Mouse (Mus musculus) frontal cortex, postnatal 14 days (tissue): ENCODE data around the gene Sp100.
"Not testable (repeated sequence)": the region's sequence is repeated elsewhere in the genome, so short reads cannot be mapped to it uniquely, and the experiment has no call there.

Experiments
- DNase-seq, 2 experiments: peaks; one replicate each; pipeline ENCODE4 v3.0.0; 2022; ENCODE audit warnings: low spot score in 2 of 2

Sp100 gene

GRCm38 (mm10) chr1:85649881-85650280, at the start of gene Sp100:
Gene Sp100, plus strand, starts transcription at chr1:85649988.
- DNase-seq, result not testable (repeated sequence)

- not testable (repeated sequence) for DNase-seq
Observed at GRCm38 (mm10) chr1:85600078-85600477, 49.7 kb upstream of the Sp100 start, which contains the start of gene Sp140. Gene Sp140, plus strand, starts transcription at chr1:85600378.

- DNase-seq, result not testable (repeated sequence)
Observed at GRCm38 (mm10) chr1:85600794-85601193, 49.0 kb upstream of the Sp100 start.

- DNase-seq, result not testable (repeated sequence)
Observed at GRCm38 (mm10) chr1:85604341-85604740, 45.4 kb upstream of the Sp100 start.

- DNase-seq, result not testable (repeated sequence)
Observed at GRCm38 (mm10) chr1:85608361-85608760, 41.4 kb upstream of the Sp100 start.

- DNase-seq, result not testable (repeated sequence)
Observed at GRCm38 (mm10) chr1:85610581-85610980, 39.2 kb upstream of the Sp100 start.

GRCm38 (mm10) chr1:85615096-85615495, 34.7 kb upstream of the Sp100 start:
- DNase-seq, result not testable (repeated sequence)

- not testable (repeated sequence) for DNase-seq
Observed at GRCm38 (mm10) chr1:85615819-85616218, 34.0 kb upstream of the Sp100 start.

- not testable (repeated sequence) for DNase-seq
Observed at GRCm38 (mm10) chr1:85617161-85617560, 32.6 kb upstream of the Sp100 start.

- not testable (repeated sequence) for DNase-seq
Observed at GRCm38 (mm10) chr1:85618689-85619088, 31.1 kb upstream of the Sp100 start.

GRCm38 (mm10) chr1:85636936-85637335, 12.9 kb upstream of the Sp100 start:
- DNase-seq, result not testable (repeated sequence)

GRCm38 (mm10) chr1:85638144-85638543, 11.6 kb upstream of the Sp100 start:
- DNase-seq, result not testable (repeated sequence)

- not testable (repeated sequence) for DNase-seq
Observed at GRCm38 (mm10) chr1:85650524-85650923, 736 bp downstream of the Sp100 start.

GRCm38 (mm10) chr1:85651770-85652275, 2.0 kb downstream of the Sp100 start:
- not testable (repeated sequence) for DNase-seq

- DNase-seq, result not testable (repeated sequence)
Observed at GRCm38 (mm10) chr1:85657211-85657610, 7.4 kb downstream of the Sp100 start.

GRCm38 (mm10) chr1:85664266-85664665, 14.5 kb downstream of the Sp100 start:
- DNase-seq, result no peak

- no peak for DNase-seq
Observed at GRCm38 (mm10) chr1:85680226-85680625, 30.4 kb downstream of the Sp100 start.

GRCm38 (mm10) chr1:85686666-85687065, 36.9 kb downstream of the Sp100 start:
- no peak for DNase-seq

GRCm38 (mm10) chr1:85687346-85687745, 37.6 kb downstream of the Sp100 start:
- no peak for DNase-seq

GRCm38 (mm10) chr1:85690544-85690943, 40.8 kb downstream of the Sp100 start:
- DNase-seq, result no peak

- DNase-seq, result no peak
Observed at GRCm38 (mm10) chr1:85692281-85692680, 42.5 kb downstream of the Sp100 start.

- no peak for DNase-seq
Observed at GRCm38 (mm10) chr1:85693280-85693679, 43.5 kb downstream of the Sp100 start.

- no peak for DNase-seq
Observed at GRCm38 (mm10) chr1:85695646-85696045, 45.9 kb downstream of the Sp100 start.
